Mouse (Mus musculus) left cerebral cortex, adult 11 months (tissue): ENCODE measurements at regions not wholly inside any gene's neighbourhood (a gene's known extent, or its start where the extent isn't known, plus 50 kb on each side); places are given as distances from the start of the nearest gene placed in this dataset.

Source experiments
- DNase-seq: peaks from one replicate; pipeline ENCODE4 v3.0.0; 2022; ENCODE audit warnings: low spot score

DNA sequence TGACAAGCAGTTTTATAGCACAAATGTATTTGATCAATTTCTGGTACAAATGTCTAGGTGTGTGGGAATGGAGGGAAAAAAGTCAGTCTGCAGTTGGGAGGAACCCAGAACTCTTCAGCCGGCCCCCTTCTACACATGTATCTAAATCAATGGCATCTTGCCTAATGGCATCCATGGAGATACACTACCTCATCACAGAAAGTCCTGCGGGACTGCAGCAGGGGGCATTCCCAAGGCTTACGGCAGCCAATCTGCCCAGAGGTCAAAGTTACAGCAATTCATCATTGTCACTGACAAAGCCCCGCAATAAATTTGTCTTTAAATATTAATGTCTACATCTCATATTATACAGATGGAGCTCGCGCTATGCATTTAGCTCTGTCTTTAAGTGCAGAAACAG lies 135.7 kb upstream of the Arhgap5 start:
- no peak for DNase-seq

DNA sequence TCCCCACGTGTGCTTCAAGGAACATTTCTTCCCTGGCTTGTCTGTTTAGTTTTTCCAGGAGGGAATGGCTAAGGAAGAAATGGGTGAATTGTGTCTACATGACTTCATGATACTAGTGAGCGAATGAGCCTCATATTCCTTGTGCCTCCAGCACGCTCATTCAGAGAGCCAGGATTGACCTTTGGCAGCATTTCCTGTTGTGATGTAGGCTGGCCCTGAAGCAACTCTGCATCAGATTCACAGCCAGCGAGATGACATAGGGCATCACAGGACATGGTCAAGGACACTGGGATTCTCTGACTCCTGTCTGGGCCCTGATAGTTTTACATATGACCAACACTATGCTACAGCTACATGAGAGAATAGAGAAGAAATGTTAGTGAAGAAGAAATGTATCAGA lies 135.3 kb upstream of the Arhgap5 start:
- DNase-seq, result no peak

DNA sequence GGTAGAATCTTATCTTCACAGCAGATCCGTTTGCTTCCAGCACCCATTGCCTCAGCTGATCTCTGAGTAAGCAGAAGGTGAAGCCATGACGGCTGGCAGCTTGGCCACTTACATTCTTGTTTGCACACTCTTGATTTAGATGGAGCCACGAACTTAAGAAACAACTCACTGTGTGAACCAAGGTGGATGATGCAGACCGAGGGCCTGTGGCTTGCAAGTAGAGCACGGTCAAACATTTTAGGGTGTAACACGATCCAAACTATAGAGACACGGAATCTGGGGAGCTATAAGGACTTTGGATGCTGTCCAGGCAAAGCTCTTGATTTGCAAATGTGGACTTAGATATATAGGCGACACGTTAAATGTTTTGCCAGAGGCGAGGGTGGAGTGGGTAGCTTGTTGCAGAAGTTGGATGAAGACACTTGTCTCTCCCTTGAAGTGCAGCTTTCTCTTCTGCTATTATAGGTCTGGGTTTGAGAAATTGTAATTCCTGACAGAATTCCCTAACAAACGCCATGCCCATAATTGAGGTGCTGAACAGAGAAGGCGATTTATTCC lies 133.5 kb upstream of the Arhgap5 start:
- no peak for DNase-seq

DNA sequence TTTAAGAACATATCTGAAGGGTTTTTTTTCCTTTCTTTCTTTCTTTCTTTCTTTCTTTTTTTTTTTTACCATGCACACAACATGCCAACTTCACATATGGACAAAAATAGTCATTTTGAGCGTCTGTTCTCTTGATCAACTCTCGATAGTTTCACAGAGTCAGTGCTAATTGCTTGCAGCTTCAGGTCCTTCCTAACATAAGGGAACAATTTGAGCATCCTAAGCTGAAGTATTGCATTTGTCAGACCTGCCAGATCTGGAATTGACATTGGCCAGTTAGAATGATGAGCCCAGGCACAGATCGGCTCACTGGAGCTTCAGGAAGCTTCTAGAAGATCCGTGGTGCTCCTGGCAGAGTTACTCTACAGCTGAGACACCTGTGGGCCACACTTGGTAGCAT lies 128.7 kb upstream of the Arhgap5 start:
- no peak for DNase-seq

DNA sequence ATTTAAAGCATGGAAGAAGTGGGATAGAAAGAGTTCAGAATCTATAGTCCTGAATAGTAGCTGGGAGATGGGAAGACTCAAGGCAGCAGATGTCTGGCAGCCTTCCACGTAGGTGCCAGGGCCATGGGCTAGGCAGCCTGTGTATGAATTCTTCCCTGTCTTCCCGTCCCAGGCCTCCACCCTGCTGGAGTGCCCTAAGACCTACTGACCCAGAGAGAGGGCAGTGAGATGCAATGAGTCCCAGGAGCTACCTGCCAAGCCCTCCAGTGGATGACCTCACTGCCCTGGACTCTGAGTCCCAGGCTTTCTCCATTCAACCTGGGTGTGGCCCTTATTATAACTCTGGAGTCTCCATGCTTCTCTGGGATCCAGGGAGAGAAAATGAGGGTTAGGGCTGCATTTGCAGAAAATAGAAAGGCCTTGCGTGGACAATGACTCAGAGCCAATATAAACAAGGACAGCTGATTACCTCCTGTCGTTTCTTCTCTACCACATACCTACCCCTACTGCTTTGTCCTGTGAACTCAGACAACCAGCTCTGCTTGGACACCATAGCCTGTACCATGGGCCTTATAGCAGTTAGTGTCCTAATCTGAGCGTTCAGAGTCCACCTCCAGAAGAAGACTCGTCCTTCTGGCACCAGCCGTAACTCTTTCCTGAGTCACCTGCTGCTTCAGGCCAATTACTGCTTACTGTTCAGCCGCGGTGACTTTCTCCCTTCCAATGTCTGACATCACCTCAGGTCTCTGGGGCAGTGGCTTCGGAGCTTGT lies 126.9 kb upstream of the Arhgap5 start:
- DNase-seq, result no peak

DNA sequence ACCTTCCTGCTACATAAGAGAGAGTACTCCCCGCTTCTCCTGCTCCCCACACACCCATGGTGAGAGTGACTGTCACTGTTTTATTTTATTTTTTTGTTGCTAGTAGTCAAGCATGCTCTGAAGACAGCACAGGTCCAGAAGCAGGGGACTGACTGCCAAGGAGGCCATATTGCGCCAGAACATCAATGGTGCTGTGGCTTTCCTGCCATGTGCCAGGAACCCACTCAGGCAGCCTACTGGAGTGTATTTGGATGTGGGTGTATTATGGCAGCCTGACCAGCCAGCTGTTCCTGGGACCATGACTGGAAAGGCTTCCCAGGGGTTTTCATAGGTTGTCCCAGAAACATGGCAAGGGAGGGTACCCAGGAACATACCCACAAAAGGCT lies 126.3 kb upstream of the Arhgap5 start:
- DNase-seq, result no peak

DNA sequence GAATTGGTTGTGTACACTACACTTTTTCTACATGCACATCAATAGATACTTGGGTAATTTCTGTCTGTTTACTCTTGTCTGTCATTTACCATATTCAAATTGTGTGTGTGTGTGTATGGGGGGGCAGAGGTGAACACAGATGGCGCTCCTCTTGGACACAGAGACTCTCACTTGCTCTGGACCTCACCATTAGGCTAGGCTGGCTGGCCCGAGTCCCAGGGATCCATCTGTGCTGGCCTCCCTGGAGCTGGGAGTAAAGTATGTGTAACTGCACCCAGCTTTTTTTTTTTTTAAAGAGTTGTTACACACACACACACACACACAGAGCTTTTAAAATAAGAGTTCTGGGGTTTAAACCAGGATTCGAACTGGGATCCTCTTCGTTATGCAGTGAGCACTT lies 124.5 kb upstream of the Arhgap5 start:
- no peak for DNase-seq

DNA sequence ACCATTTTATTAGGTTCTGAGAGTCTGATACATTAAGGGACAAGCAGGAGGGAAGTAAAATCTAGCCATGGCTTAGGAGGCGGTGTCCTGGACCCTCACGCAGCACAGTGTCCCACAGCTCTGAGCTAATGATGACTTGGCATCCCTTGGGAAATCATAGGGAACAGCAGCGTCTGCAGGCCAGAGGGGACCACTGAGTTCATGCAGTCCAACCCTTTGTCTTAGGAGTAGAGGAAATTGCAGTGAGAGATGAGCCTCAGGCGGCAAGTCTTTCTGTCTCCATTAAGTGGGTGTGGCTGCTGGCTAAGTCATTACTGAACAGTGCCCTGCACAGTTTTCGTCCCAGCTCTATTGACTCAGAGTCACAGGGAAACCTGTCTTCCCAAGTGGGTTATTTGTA lies 123.8 kb upstream of the Arhgap5 start:
- DNase-seq, result no peak

DNA sequence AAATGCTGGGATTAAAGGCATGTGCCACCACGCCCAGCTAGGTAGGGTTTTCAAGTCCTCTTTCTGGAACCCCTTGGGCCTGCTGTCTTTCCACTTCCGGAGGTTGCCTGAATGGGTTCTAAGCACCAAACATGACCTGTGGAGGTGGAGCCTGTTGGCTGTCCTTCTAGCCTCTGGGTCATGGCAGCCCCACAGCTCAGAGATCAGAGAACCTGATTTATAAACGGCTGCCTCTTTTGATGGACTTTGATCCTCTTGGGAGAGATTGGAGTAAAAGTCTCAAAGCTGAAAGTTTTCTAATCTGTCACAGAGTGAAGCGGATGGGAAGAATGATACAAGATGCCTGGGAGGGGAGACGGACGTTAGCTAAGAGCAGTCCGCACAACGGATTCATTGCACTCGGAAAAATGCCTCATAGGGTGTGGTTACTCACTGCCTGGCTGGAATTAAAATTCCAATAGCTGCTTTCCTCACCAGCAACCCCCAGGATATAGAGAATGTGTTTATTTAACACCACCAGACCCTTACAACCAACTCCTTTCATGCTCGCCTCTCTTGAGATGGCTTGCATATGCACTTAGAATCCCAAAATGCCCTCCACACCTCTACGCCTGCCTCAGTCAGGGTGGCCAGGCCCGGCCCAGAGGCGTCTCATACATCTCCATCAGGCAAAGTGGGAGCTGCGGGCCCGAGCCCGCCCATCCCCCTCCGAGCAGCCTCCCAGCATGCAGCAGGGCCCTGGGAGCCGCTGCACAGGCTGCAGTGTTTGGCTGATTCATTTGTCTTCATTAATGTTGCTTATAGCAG lies 122.4 kb upstream of the Arhgap5 start:
- no peak for DNase-seq

DNA sequence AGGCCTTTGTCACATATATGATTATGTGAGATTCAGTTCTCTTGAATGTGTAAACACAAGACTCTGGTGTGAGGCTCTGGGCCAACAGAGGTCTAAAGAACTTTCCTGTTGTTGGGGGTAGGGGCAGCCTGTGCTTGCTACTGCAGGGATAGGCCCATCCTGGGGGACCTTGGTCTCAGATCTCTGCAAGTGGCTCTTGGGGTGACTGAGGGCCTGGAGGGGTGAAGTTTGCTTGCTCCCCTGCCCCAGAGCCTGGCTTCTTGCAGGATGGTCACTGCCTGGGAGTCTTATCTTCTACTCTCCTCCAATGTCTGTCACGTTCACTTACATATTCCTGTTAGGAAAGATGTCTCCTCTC lies 121.8 kb upstream of the Arhgap5 start:
- no peak for DNase-seq

DNA sequence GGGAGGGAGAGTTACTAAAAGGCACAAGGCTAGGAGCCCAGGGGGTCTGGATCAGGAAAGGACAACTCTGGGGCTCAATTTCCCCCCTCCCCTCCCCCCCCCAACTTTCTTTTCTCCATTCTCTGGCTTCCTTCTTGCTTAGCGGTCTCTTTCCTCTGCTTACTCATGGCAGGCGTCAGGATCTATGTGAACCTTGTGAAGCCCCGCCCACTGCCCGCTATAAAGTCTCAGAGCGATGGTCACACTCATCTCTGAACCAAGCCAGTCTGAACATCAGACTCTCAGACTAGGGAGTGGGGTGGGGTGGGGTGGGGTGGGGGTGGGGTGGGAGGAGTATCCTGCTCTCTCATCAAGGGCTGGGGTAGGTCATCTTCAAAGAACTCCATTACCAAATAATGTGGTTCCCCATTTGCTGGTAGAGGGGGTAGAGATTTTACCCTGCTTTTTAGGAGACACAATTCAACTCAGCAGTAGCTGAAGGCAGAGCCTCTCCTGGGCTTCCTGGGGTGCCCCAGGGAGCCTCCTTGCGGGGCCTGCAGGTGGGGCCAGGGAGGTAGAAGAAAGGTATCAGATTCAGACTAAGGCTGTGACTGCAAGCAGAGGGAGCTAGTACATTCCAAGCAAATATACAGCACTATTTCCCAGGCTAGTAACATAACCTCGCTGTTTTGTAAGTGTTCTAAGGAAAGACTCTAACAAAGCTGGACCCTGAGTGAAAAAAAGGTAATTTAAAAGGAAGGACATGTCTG lies 120.8 kb upstream of the Arhgap5 start:
- DNase-seq, result no peak

DNA sequence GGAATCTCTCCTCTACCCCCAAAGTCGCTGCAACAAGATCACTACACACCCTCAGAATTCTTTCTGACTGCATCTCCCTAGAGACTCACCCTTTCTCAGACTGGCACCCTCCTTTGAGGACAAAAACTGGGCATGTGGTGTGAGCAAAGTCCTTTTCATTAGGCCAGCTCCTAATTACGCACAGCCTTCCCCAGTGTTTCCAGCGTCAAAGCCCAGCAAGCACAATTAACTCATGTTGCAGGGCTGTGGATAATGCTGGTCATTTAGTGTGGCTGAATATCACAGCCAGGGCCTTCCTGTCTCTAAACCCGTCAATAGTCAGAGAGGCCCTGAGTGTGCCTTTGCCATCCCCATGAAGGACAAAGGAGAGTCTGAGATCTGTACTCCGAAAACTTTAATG lies 114.2 kb upstream of the Arhgap5 start:
- DNase-seq, result peak; percentile 38

DNA sequence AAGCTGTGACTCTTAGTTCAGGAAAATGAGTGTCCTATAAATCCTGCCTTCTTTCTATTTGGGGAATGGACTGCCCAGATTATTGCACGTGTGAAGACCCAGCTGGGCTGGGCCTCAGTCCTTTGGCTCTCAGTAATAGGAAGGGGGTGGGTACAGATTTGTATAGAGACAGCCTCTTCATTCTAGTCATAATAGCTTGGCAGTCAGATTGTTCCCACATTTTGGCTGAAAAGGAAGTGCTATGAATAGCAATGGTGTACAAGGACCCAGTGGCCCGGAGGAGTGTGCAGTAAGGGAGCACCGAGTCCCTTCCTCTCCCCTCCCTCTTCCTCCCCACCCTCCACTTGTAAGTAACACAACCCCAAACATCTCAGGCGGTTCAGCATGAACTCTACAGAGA lies 113.5 kb upstream of the Arhgap5 start:
- DNase-seq, result no peak

DNA sequence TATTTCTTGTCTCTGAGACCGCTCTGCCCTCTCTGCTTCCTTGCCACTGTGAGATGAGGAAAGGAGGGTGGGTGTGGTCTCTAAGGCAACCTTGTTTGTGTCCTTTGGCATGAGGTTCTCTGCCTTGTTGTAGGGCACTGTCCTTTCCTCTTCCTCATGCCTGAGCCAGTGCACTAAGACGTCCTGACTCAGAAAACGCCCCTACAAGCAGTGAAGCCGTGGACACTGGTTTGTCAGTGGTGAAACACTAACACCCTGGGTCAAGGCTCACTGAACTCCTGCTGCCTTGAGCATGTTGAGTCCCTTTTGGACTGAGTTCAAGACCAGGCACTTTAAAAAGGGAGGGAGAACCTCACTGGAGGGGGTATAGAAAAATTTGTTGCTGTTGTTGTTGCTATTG lies 111.1 kb upstream of the Arhgap5 start:
- DNase-seq, result no peak

DNA sequence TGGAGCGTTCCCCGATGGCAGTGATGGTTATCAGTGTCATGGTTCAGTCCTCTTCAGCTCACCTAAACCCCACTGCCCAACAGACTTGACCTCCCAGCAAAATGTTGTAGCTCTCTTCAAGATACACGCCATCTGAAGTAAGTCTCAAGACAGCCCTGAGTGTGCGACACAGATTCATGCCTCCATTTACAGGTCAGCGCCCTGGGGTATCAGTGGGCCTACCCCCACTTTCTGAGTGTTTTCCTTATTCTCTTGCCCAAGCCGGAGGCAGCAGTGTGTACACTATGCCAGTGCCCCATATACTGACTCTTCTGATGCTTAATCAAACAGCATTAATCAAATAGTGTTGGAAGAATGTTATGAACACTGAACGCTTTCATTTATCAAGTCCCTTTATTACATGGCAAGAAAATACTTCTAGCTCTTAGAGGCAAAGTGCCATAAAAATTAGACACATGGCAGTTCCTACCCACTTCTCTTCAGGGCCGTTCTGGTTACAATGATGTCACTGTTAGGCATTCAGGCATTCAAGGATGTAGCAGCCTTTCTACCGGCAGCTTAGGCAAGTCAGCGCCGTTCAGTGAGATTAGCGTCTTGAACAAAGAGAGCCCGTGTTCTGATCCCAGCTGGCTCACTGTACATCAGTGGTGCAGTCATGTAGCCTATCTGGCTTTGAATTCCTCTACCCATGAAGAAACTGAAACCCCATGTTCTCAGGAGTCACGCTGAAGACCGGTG lies 109.6 kb upstream of the Arhgap5 start:
- DNase-seq, result no peak

DNA sequence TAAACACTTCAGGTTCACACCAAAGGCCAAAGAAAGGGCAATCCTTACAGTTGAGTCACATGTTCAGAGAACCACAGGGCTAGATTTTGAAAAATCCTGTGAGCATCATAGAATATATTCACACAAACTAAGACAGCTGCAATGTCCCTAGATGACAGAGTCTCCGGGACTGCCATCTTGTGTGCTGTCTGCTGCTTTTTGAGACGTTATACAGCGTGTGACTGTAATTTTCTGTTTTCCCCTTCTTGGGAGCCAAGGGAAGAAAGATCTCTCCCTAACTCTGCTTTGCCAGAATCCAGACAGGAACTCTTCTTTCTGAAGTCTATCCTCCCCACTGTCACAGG lies 109.1 kb upstream of the Arhgap5 start:
- DNase-seq, result no peak

DNA sequence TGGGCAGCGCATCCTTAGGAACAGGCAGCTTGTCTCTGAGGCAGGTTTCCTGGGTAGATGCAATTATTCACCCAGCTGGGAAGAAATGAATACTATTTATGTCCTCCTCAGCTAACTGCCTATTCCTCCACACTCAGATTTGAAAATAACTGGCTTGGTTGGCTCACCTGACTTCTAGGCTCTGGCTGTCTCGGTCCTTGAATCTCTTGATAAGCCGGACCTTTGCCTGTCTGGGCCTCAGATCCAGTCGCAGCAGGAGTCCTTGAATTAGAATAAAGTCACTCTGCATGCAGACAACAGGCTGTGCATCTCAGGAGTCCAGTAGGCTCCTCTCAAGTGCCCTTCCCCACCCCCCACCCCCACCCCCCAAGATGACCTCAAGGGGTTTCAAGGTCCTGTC lies 108.7 kb upstream of the Arhgap5 start:
- no peak for DNase-seq

DNA sequence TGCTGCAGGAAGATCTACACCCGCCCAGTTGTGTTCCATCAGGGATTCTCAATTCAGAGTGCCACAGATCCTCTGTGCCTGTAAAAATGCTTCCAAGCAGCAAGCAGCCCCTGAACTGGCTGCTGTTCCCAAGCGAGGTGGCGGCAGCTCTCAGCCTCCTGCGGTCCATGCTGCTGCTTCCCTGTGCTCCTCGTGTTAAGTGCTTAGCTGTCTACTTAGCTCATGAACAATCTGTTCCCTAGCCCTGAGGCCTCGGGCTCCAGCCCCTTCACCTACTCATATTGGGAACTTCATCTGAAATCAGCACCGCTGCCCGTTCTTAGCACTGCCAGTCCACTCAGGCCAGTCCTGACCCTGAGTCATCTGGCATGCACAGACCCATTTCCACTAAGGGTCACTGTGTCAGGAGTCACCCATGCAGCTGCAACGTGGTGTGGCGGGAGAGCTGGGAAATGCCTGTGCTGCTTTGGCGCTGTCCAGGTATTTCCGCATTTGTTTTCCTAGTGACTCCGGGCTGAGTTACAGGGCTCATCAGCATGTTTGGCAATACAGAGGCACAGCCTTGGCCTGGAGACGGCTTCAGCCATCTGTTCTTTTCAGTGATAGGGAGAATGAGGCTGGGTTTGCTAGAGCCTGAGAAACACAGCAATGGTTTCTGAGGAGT lies 107.5 kb upstream of the Arhgap5 start:
- peak; percentile 58 for DNase-seq

DNA sequence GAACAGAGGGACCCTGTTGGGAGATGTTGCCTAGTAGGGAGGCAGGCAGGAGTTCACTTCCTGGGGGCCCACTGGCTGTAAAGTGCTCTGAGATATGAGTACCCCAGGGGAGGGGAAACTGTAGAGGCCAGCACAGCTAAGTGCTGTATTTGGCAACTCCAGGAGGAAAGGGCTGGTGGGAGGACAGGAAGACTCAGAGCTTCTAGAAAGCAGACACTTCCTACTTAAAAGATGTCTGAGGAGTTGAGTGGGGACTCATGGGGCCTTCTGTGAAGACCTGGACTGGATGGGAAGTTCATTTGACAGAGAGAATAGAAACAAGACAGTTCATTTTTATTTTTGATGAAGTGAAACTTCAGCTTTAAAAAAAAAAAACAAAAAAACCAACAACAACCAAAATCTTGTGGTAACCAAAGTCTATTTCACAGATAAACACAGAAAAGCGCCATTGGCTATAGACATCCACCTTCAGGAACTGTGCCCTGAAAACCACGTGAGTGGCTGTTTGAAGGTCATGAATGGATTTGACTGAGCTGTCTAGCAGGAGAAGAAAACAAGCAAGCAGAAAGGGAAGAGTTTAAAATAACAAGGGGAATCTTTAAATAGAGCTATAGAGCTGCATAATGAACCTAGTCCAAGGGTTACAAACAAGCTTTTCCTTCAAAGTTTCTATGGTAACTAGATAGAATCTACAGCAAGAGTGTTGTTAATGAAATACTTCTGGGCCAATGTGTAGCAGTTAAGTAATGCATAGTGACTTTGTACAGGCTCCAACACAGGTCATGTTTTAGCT lies 105.9 kb upstream of the Arhgap5 start:
- no peak for DNase-seq

DNA sequence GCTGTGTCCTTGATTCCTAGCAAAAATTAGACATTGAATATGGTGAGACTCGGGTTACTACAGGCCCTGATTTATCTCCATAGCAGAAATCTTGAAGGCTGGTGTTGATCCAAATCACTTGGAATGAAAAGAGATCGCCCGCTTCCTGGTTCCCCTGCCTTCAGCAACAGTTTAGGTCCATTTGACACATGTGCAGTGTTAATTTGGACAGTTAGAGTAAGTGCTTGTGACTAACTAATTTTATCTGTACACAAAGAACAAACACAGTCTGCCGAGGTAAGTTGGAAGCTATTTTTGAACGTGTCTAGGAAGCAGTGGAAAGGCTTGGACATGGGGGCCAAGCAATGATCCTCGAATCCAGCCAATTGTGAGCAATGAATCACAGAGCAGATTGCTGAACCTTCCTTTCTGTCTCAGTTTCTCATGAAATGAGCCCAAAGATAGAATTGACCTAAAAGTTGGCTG lies 105.2 kb upstream of the Arhgap5 start:
- DNase-seq, result no peak

DNA sequence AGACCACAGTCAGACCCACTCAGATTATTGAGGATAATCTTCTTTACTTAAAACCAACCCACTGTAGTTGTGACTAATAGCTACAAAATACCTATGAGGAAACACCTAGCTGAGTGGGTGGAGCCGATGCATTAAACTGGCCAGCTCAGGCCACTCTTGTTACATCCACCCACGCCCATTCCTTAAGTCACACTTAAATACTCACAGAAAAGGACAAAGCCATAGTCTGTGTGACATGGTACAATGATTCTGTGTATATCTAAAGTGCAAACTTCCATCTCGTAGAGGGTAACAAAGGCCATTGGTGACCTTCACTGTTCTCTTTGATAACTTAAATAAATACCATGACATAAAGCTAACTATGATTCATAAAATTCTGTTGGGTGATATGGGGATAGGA lies 103.7 kb upstream of the Arhgap5 start:
- DNase-seq, result no peak
